Mouse (Mus musculus) neural tube, embryonic 11.5 days (tissue): ENCODE results near the gene Tnks1bp1. TPM values are rescaled to one million over a fixed set of nuclear protein-coding genes. Genes with fewer than 3 reads are reported as not detected.

Experiments
- ATAC-seq: fragments of 200-750 bp; cut with Nextera tagmentation; 2 replicates; pipeline ENCODE4 v1.8.0; 2017; ENCODE audit warnings: moderate number of reproducible peaks, mild to moderate bottlenecking, moderate TSS enrichment, moderate library complexity; ENCODE audit not compliant: insufficient read depth, low FRiP score, low TSS enrichment
- DNase-seq: peaks from one replicate; pipeline ENCODE4 v3.0.0-alpha.2; 2015; ENCODE audit warnings: low spot score
- H3K27ac ChIP-seq: fragments of 300-500 bp; sonication (generic); 2 replicates; pipeline ENCODE4 v1.5.1; 2014; ENCODE audit warnings: low read depth, mild to moderate bottlenecking, low read length
- H3K27me3 ChIP-seq: fragments of 300-500 bp; sonication (generic); 2 replicates; pipeline ENCODE4 v1.6.1; 2014; ENCODE audit warnings: mild to moderate bottlenecking, low read length, mixed read lengths; ENCODE audit not compliant: control insufficient read depth, insufficient read depth
- H3K36me3 ChIP-seq: fragments of 300-500 bp; sonication (generic); 2 replicates; pipeline ENCODE4 v1.6.1; 2014; ENCODE audit warnings: mild to moderate bottlenecking, low read length, moderate library complexity, mixed read lengths; ENCODE audit not compliant: control insufficient read depth, insufficient read depth
- H3K4me1 ChIP-seq: fragments of 300-500 bp; sonication (generic); 2 replicates; pipeline ENCODE4 v1.6.1; 2014; ENCODE audit warnings: low read length, mixed read lengths; ENCODE audit not compliant: control insufficient read depth, insufficient read depth
- H3K4me2 ChIP-seq: fragments of 300-500 bp; sonication (generic); 2 replicates; pipeline ENCODE4 v1.6.1; 2014; ENCODE audit warnings: low read depth, mild to moderate bottlenecking, moderate library complexity
- H3K4me3 ChIP-seq: fragments of 300-500 bp; sonication (generic); 2 replicates; pipeline ENCODE4 v1.5.1; 2014; ENCODE audit warnings: low read depth, low read length
- H3K9ac ChIP-seq: fragments of 300-500 bp; sonication (generic); 2 replicates; pipeline ENCODE4 v1.6.1; 2014; ENCODE audit warnings: mild to moderate bottlenecking, low read length
- H3K9me3 ChIP-seq: fragments of 300-500 bp; sonication (generic); 2 replicates; pipeline ENCODE4 v1.6.1; 2016; ENCODE audit warnings: low read length; ENCODE audit not compliant: control insufficient read depth
- WGBS: fragments of 180-500 bp; shearing (Covaris S2); extraction: QIAGEN DNeasy Blood & Tissue Kit; methylation state at CpG from one replicate; pipeline ENCODE4 v1.1.7; 2014; 5-methylcytosine and 5-hydroxymethylcytosine counted together
- polyA plus RNA-seq: library from polyadenylated mRNA; unstranded; fragments of >200 nt; fragmentation: Nextera tagmentation; extraction: Ambion mirVana; gene quantifications from 2 replicates; pipeline ENCODE4 v1.2.1, GENCODE M21; 2014

Gene Tnks1bp1
- polyA plus RNA-seq, 1 experiment from 2014 or later = 5.8 TPM

- DNase-seq = no peak
- Histone ChIP-seq H3K4me2 (no peak overlapping the region), H3K36me3 (no peaks in the 10 kb centered on the region), H3K9me3 (no peaks in the 10 kb centered on the region), H3K4me3 (no peak overlapping the region), H3K27ac (no peak overlapping the region), H3K27me3 (no peaks in the 10 kb centered on the region), H3K9ac (no peak overlapping the region), H3K4me1 (no peaks in the 10 kb centered on the region)
- WGBS = 78% methylated on average over 7 of the region's 7 CpGs
- ATAC-seq = no peak
These were observed 58.4 kb downstream of the Tnks1bp1 start for GRCm38 (mm10) chr2:85106068-85106790.

- no peak for DNase-seq
- H3K4me3 ChIP-seq = no peak overlapping the region
- H3K9ac ChIP-seq = no peak overlapping the region
- no peak overlapping the region for H3K4me2 ChIP-seq
- no peaks in the 10 kb centered on the region for H3K9me3 ChIP-seq
- no peaks in the 10 kb centered on the region for H3K27me3 ChIP-seq
- WGBS = 82% methylated on average over 4 of the region's 4 CpGs
- H3K4me1 ChIP-seq = no peaks in the 10 kb centered on the region
- no peak overlapping the region for H3K27ac ChIP-seq
- no peaks in the 10 kb centered on the region for H3K36me3 ChIP-seq
- ATAC-seq = no peak
These were observed 59.1 kb downstream of the Tnks1bp1 start for GRCm38 (mm10) chr2:85106941-85107340.

- Histone ChIP-seq H3K9ac (no peak overlapping the region), H3K4me1 (no peaks in the 10 kb centered on the region), H3K27ac (no peak overlapping the region), H3K36me3 (no peaks in the 10 kb centered on the region), H3K9me3 (no peaks in the 10 kb centered on the region), H3K4me2 (no peak overlapping the region), H3K4me3 (no peak overlapping the region), H3K27me3 (no peaks in the 10 kb centered on the region)
- DNase-seq = no peak
- WGBS = 88% methylated on average over 9 of the region's 9 CpGs
- no peak for ATAC-seq
These were observed 62.6 kb downstream of the Tnks1bp1 start for GRCm38 (mm10) chr2:85110288-85110875.

Other genes starting within 250 kb of the Tnks1bp1 start
- 32.8 and 34.9 TPM in 2 replicates for gene Ube2l6, start 249.2 kb upstream of the Tnks1bp1 start, polyA plus RNA-seq
- 0.29 TPM in 1 of 2 replicates, not detected in the other for gene Smtnl1, start 225.4 kb upstream of the Tnks1bp1 start, polyA plus RNA-seq
- gene Timm10, start 221.0 kb upstream of the Tnks1bp1 start, polyA plus RNA-seq = 53.3 and 56.6 TPM in 2 replicates
- gene Slc43a1, start 209.2 kb upstream of the Tnks1bp1 start, polyA plus RNA-seq = 17.8 and 19.1 TPM in 2 replicates
- 7.2 TPM in 2 replicates for gene Rtn4rl2, start 161.3 kb upstream of the Tnks1bp1 start, polyA plus RNA-seq
- 23.1 and 25.4 TPM in 2 replicates for gene Slc43a3, start 111.4 kb upstream of the Tnks1bp1 start, polyA plus RNA-seq
- 0.41 TPM in 1 of 2 replicates, not detected in the other for gene Prg2, start 67.6 kb upstream of the Tnks1bp1 start, polyA plus RNA-seq
- not detected in 2 replicates for gene Prg3, start 59.8 kb upstream of the Tnks1bp1 start, polyA plus RNA-seq
- 346 and 359 TPM in 2 replicates for gene Ssrp1, start 10.8 kb upstream of the Tnks1bp1 start, polyA plus RNA-seq
- 10.9 and 15.7 TPM in 2 replicates for gene P2rx3, start 10.6 kb upstream of the Tnks1bp1 start, polyA plus RNA-seq
- gene Aplnr, start 88.2 kb downstream of the Tnks1bp1 start, polyA plus RNA-seq = 35.2 and 37.1 TPM in 2 replicates
- gene Lrrc55, start 149.2 kb downstream of the Tnks1bp1 start, polyA plus RNA-seq = 1.1 and 1.2 TPM in 2 replicates